Mouse (Mus musculus) left cerebral cortex, postnatal 4 days (tissue): ENCODE results near the gene Gtf3c5. TPM values are rescaled to one million over a fixed set of nuclear protein-coding genes. Genes with fewer than 3 reads are reported as not detected.

ENCODE experiments used
- DNase-seq: peaks from one replicate; pipeline ENCODE4 v3.0.0-alpha.2; 2022
- intact Hi-C: fragments of 180-260 bp; cut with DNase I; formaldehyde crosslinking; loops from one replicate; pipeline ENCODE4 v1.15.1; 2025
- total RNA-seq, 2 experiments: library from RNA; stranded (reverse); gene quantifications; 2 replicates each; pipeline ENCODE4 v1.2.3; 2021

Gtf3c5 gene
- total RNA-seq, 2 experiments from 2014 or later: 26.6 to 27.8 TPM

- intact Hi-C loops: no loop called here
- no peak for DNase-seq
These were observed 46.6 kb downstream of the Gtf3c5 start for GRCm38 (mm10) chr2:28536766-28537633.

- no peak for DNase-seq
- intact Hi-C loops: no loop called here
These were observed 47.4 kb downstream of the Gtf3c5 start for GRCm38 (mm10) chr2:28536166-28536565.

GRCm38 (mm10) chr2:28535650-28536049 lies 47.9 kb downstream of the Gtf3c5 start:
- intact Hi-C loops: no loop called here

GRCm38 (mm10) chr2:28535263-28535540 lies 48.3 kb downstream of the Gtf3c5 start:
- intact Hi-C loops: no loop called here
- no peak for DNase-seq

More at GRCm38 (mm10) chr2:28535650-28536049, 47.9 kb downstream of the Gtf3c5 start:
- DNase-seq: peak; percentile 78

GRCm38 (mm10) chr2:28534436-28535262 lies 48.9 kb downstream of the Gtf3c5 start:
- DNase-seq: peak; percentile 68

GRCm38 (mm10) chr2:28533901-28534435 lies 49.6 kb downstream of the Gtf3c5 start:
- intact Hi-C loops: no loop called here
- DNase-seq: no peak

More at GRCm38 (mm10) chr2:28534436-28535262, 48.9 kb downstream of the Gtf3c5 start:
- intact Hi-C loops: no loop called here

GRCm38 (mm10) chr2:28532938-28533771 lies 50.4 kb downstream of the Gtf3c5 start:
- intact Hi-C loops: no loop called here
- DNase-seq: peak; percentile 91

- intact Hi-C loops: no loop called here
- no peak for DNase-seq
These were observed 53.2 kb downstream of the Gtf3c5 start for GRCm38 (mm10) chr2:28530311-28530710.

- intact Hi-C loops: no loop called here
- DNase-seq: no peak
These were observed 53.7 kb downstream of the Gtf3c5 start for GRCm38 (mm10) chr2:28529856-28530255.

GRCm38 (mm10) chr2:28528354-28528730 lies 55.2 kb downstream of the Gtf3c5 start:
- no peak for DNase-seq
- intact Hi-C loops: no loop called here

- intact Hi-C loops: no loop called here
These were observed 55.9 kb downstream of the Gtf3c5 start for GRCm38 (mm10) chr2:28527436-28528353.

GRCm38 (mm10) chr2:28525943-28526876 lies 57.3 kb downstream of the Gtf3c5 start:
- DNase-seq: peak; percentile 61
- intact Hi-C loops: no loop called here

More at GRCm38 (mm10) chr2:28527436-28528353, 55.9 kb downstream of the Gtf3c5 start:
- no peak for DNase-seq

GRCm38 (mm10) chr2:28525219-28525942 lies 58.2 kb downstream of the Gtf3c5 start:
- intact Hi-C loops: no loop called here
- peak; percentile 66 for DNase-seq

GRCm38 (mm10) chr2:28524406-28524805 lies 59.1 kb downstream of the Gtf3c5 start:
- intact Hi-C loops: no loop called here
- DNase-seq: no peak

- peak; percentile 96 for DNase-seq
- intact Hi-C loops: no loop called here
These were observed 59.9 kb downstream of the Gtf3c5 start for GRCm38 (mm10) chr2:28523643-28524117.

GRCm38 (mm10) chr2:28522166-28522565 lies 61.4 kb downstream of the Gtf3c5 start:
- no peak for DNase-seq
- intact Hi-C loops: no loop called here

GRCm38 (mm10) chr2:28521571-28522151 lies 61.9 kb downstream of the Gtf3c5 start:
- intact Hi-C loops: no loop called here
- no peak for DNase-seq
